Mouse (Mus musculus): ENCODE results near the gene Nova2. TPM values are rescaled to one million over a fixed set of nuclear protein-coding genes. Genes with fewer than 3 reads are reported as not detected.
A peak's percentile ranks its signal among the peaks of the same experiment; 100 is the strongest.

Gene Nova2
- 1 to 10 TPM; 4.0 to 4.2 TPM for total RNA-seq (2021)
- long read RNA-seq, experiment 1, result 0 reads
- long read RNA-seq, experiment 2, result 0 reads

GRCm38 (mm10) chr7:18925162-18925938 is at the start of gene Nova2:
Gene Nova2, plus strand, starts transcription at chr7:18925888.
- peak; percentile 38 to 59 for DNase-seq (ENCODE audit: low spot score in 2 of 2)

GRCm38 (mm10) chr7:18878691-18879090 is 47.0 kb upstream of the Nova2 start:
- DNase-seq (ENCODE audit: low spot score in 2 of 2), result no peak

GRCm38 (mm10) chr7:18883991-18884744 is 41.5 kb upstream of the Nova2 start:
- no peak for DNase-seq (ENCODE audit: low spot score in 2 of 2)

- DNase-seq (ENCODE audit: low spot score in 2 of 2), result no peak
Measured at GRCm38 (mm10) chr7:18884745-18885422, 40.8 kb upstream of the Nova2 start.

GRCm38 (mm10) chr7:18886963-18887362 is 38.7 kb upstream of the Nova2 start:
- DNase-seq (ENCODE audit: low spot score in 2 of 2), result no peak

GRCm38 (mm10) chr7:18890848-18891247 is 34.8 kb upstream of the Nova2 start:
- DNase-seq (ENCODE audit: low spot score in 2 of 2), result no peak

GRCm38 (mm10) chr7:18891872-18892599 is 33.7 kb upstream of the Nova2 start:
- DNase-seq (ENCODE audit: low spot score in 2 of 2), result peak; percentile 73 to 86

- DNase-seq (ENCODE audit: low spot score in 2 of 2), result no peak
Measured at GRCm38 (mm10) chr7:18893009-18893408, 32.7 kb upstream of the Nova2 start.

GRCm38 (mm10) chr7:18893651-18894430 is 31.8 kb upstream of the Nova2 start:
- peak; percentile 47 to 58 for DNase-seq (ENCODE audit: low spot score in 2 of 2)

- DNase-seq (ENCODE audit: low spot score in 2 of 2), result peak in 1 of 2 experiments; percentile 41
Measured at GRCm38 (mm10) chr7:18896536-18896935, 29.2 kb upstream of the Nova2 start.

GRCm38 (mm10) chr7:18900513-18900912 is 25.2 kb upstream of the Nova2 start:
- no peak for DNase-seq (ENCODE audit: low spot score in 2 of 2)

GRCm38 (mm10) chr7:18902486-18902885 is 23.2 kb upstream of the Nova2 start:
- DNase-seq (ENCODE audit: low spot score in 2 of 2), result no peak

- no peak for DNase-seq (ENCODE audit: low spot score in 2 of 2)
Measured at GRCm38 (mm10) chr7:18904971-18905370, 20.7 kb upstream of the Nova2 start.

GRCm38 (mm10) chr7:18909797-18910196 is 15.9 kb upstream of the Nova2 start:
- DNase-seq (ENCODE audit: low spot score in 2 of 2), result no peak

- peak; percentile 89 to 95 for DNase-seq (ENCODE audit: low spot score in 2 of 2)
Measured at GRCm38 (mm10) chr7:18910241-18910831, 15.4 kb upstream of the Nova2 start, which contains the start of gene Ccdc61. Gene Ccdc61, minus strand, starts transcription at chr7:18910415.

- no peak for DNase-seq (ENCODE audit: low spot score in 2 of 2)
Measured at GRCm38 (mm10) chr7:18916254-18916653, 9.4 kb upstream of the Nova2 start.

GRCm38 (mm10) chr7:18917931-18918330 is 7.8 kb upstream of the Nova2 start:
- no peak for DNase-seq (ENCODE audit: low spot score in 2 of 2)

GRCm38 (mm10) chr7:18921069-18921468 is 4.6 kb upstream of the Nova2 start:
- no peak for DNase-seq (ENCODE audit: low spot score in 2 of 2)

GRCm38 (mm10) chr7:18922807-18923206 is 2.9 kb upstream of the Nova2 start:
- DNase-seq (ENCODE audit: low spot score in 2 of 2), result no peak

GRCm38 (mm10) chr7:18923267-18923666 is 2.4 kb upstream of the Nova2 start:
- DNase-seq (ENCODE audit: low spot score in 2 of 2), result no peak

Data from gastrocnemius, postnatal 4 days (tissue).